Mouse (Mus musculus) heart, adult 2 months (tissue): ENCODE measurements at regions not wholly inside any gene's neighbourhood (a gene's known extent, or its start where the extent isn't known, plus 50 kb on each side); places are given as distances from the start of the nearest gene placed in this dataset.
A peak's percentile ranks its signal among the peaks of the same experiment; 100 is the strongest.

ENCODE experiments used
- DNase-seq, 2 experiments: peaks; one replicate each; pipeline ENCODE4 v3.0.0; 2021
- H3K27ac ChIP-seq: fragments of 200-600 bp; 2 replicates; pipeline ENCODE4 v1.8.1; 2022
- H3K27me3 ChIP-seq: fragments of 200-500 bp; 2 replicates; pipeline ENCODE4 v1.6.1; 2012; ENCODE audit warnings: mild to moderate bottlenecking, low read length, inconsistent platforms, mixed read lengths; ENCODE audit not compliant: control insufficient read depth, insufficient read depth
- H3K36me3 ChIP-seq: fragments of 200-500 bp; 2 replicates; pipeline ENCODE4 v1.6.1; 2012; ENCODE audit warnings: low read length, inconsistent platforms; ENCODE audit not compliant: control insufficient read depth, insufficient read depth
- H3K4me1 ChIP-seq: fragments of 200-500 bp; 2 replicates; pipeline ENCODE4 v1.6.1; 2011; ENCODE audit warnings: low read length; ENCODE audit not compliant: control insufficient read depth, insufficient read depth
- H3K4me3 ChIP-seq: fragments of 200-600 bp; 2 replicates; pipeline ENCODE4 v1.8.1; 2022
- H3K79me2 ChIP-seq: fragments of 200-500 bp; replicated peaks from 2 replicates; pipeline ENCODE4 v1.6.1; 2012; ENCODE audit warnings: mild to moderate bottlenecking, inconsistent platforms, low read length, moderate library complexity, mixed read lengths; ENCODE audit not compliant: control insufficient read depth, insufficient read depth
- H3K9ac ChIP-seq: fragments of 200-500 bp; 2 replicates; pipeline ENCODE4 v1.6.1; 2012; ENCODE audit warnings: low read depth, mild to moderate bottlenecking, control low read depth, inconsistent platforms, low read length, mixed read lengths
- CTCF ChIP-seq: fragments of 200-600 bp; IDR thresholded peaks from 2 replicates; pipeline ENCODE4 v1.8.1; 2022; ENCODE audit warnings: antibody characterized with exemption, mild to moderate bottlenecking, moderate library complexity
- EP300 ChIP-seq: fragments of 200-500 bp; IDR thresholded peaks from 2 replicates; pipeline ENCODE4 v1.6.1; 2011; ENCODE audit warnings: low read depth, low read length, control low read depth; ENCODE audit not compliant: insufficient read depth
- POLR2A ChIP-seq: fragments of 200-500 bp; IDR thresholded peaks from 2 replicates; pipeline ENCODE4 v1.6.1; 2011; ENCODE audit warnings: mild to moderate bottlenecking, low read depth, low read length, control low read depth; ENCODE audit not compliant: insufficient read depth
- WGBS: fragments of 180-500 bp; shearing (Covaris S2); methylation state at CpG from one replicate; pipeline ENCODE4 v1.1.7; 2018; 5-methylcytosine and 5-hydroxymethylcytosine counted together
- intact Hi-C: fragments of 180-260 bp; cut with DNase I; formaldehyde crosslinking; loops from one replicate; pipeline ENCODE4 v1.15.1; 2025
- microRNA-seq, 2 experiments: library from miRNA; unstranded; fragments of <30 nt; microRNA quantifications; one replicate each; pipeline ENCODE4 v1.2.0; 2021

GRCm38 (mm10) chr9:112308950-112309349 is 73.2 kb upstream of the Arpp21 start:
- WGBS = 17% methylated on average over 5 of the region's 5 CpGs
- Histone ChIP-seq H3K9ac (no peak overlapping the region), H3K4me1 (no peaks in the 10 kb centered on the region), H3K4me3 (no peak overlapping the region), H3K79me2 (no peaks in the 10 kb centered on the region), H3K27me3 (no peaks in the 10 kb centered on the region), H3K36me3 (no peaks in the 10 kb centered on the region), H3K27ac (no peak overlapping the region)
- peak in 1 of 2 experiments; percentile 2 for DNase-seq
- TF ChIP-seq CTCF = no peak
- no peak for TF ChIP-seq POLR2A
- TF ChIP-seq EP300 = no peak
- intact Hi-C loops = no loop called here

GRCm38 (mm10) chr9:112307837-112308236 is 72.1 kb upstream of the Arpp21 start:
- no peak overlapping the region for H3K4me3 ChIP-seq
- WGBS = 69% methylated on average over 4 of the region's 4 CpGs
- H3K27ac ChIP-seq = no peak overlapping the region
- TF ChIP-seq CTCF (no peak), POLR2A (no peak), EP300 (no peak)
- H3K36me3 ChIP-seq = no peaks in the 10 kb centered on the region
- no peaks in the 10 kb centered on the region for H3K79me2 ChIP-seq
- H3K4me1 ChIP-seq = no peaks in the 10 kb centered on the region
- no peak overlapping the region for H3K9ac ChIP-seq
- intact Hi-C loops = no loop called here
- no peak for DNase-seq
- H3K27me3 ChIP-seq = no peaks in the 10 kb centered on the region

- TF ChIP-seq CTCF (no peak), POLR2A (no peak), EP300 (no peak)
Observed at GRCm38 (mm10) chr9:112291875-112292274, 56.1 kb upstream of the Arpp21 start.

More at GRCm38 (mm10) chr9:112291875-112292274, 56.1 kb upstream of the Arpp21 start:
- no peak overlapping the region for H3K4me3 ChIP-seq
- 62% methylated on average over 3 of the region's 3 CpGs for WGBS
- H3K36me3 ChIP-seq = no peaks in the 10 kb centered on the region
- no peak overlapping the region for H3K27ac ChIP-seq
- H3K4me1 ChIP-seq = no peaks in the 10 kb centered on the region
- no peak overlapping the region for H3K9ac ChIP-seq
- intact Hi-C loops = no loop called here
- DNase-seq = no peak
- H3K27me3 ChIP-seq = no peaks in the 10 kb centered on the region
- H3K79me2 ChIP-seq = no peaks in the 10 kb centered on the region

Small RNAs in the stretch of these regions (microRNA-seq; reads per million reads assigned to microRNA genes)
- gene Gm27847 = 0 reads per million in 2 experiments
